Mouse (Mus musculus): Measurements from ENCODE around the gene Ndst2. TPM values are rescaled to one million over a fixed set of nuclear protein-coding genes. Genes with fewer than 3 reads are reported as not detected.

Gene Ndst2
- polyA plus RNA-seq, 1 experiment = 11.9 TPM

- Histone ChIP-seq H3K36me3 (ENCODE audit: control insufficient read depth, insufficient read depth) (peaks cover 62% of the 10 kb centered on the region), H3K4me2 (ENCODE audit: low read depth) (no peak overlapping the region), H3K79me2 (ENCODE audit: control insufficient read depth, insufficient read depth) (peaks cover 55% of the 10 kb centered on the region), H3K27me3 (ENCODE audit: control insufficient read depth, insufficient read depth, insufficient read length) (no peaks in the 10 kb centered on the region), H3K4me3 (no peak overlapping the region), H3ac (ENCODE audit: control insufficient read depth, insufficient read length) (no peak overlapping the region)
- TF ChIP-seq MAX (IDR thresholded peaks at IDR 0.05; ENCODE audit: low read depth) = no peak
- no peak for TF ChIP-seq TCF3 (IDR thresholded peaks at IDR 0.05; ENCODE audit: insufficient read length, low read depth)
- TF ChIP-seq MYOG (IDR thresholded peaks at IDR 0.05; ENCODE audit: control insufficient read depth in 1 of 3, insufficient read depth in 1 of 3, insufficient read length in 2 of 3, low read depth in 2 of 3) = no peak
- no peak for TF ChIP-seq REST (IDR thresholded peaks at IDR 0.05; ENCODE audit: insufficient read depth, insufficient read length)
- TF ChIP-seq POLR2AphosphoS2 (IDR thresholded peaks at IDR 0.05; ENCODE audit: insufficient read length, low read depth) = no peak
- TF ChIP-seq E2F4 (IDR thresholded peaks at IDR 0.05; ENCODE audit: insufficient read depth) = no peak
- TF ChIP-seq TCF12 (IDR thresholded peaks at IDR 0.05; ENCODE audit: insufficient read depth, poor library complexity, severe bottlenecking) = no peak
- no peak for TF ChIP-seq MYOD1 (IDR thresholded peaks at IDR 0.05; ENCODE audit: control insufficient read depth in 1 of 3, insufficient read length in 2 of 3, low read depth in 2 of 3)
- no peak for TF ChIP-seq USF1 (IDR thresholded peaks at IDR 0.05; ENCODE audit: low read depth)
- TF ChIP-seq SRF (IDR thresholded peaks at IDR 0.05; ENCODE audit: control insufficient read depth, insufficient read length, low read depth) = no peak
- TF ChIP-seq POLR2A (IDR thresholded peaks at IDR 0.05; ENCODE audit: insufficient read length, low read depth) = no peak
- no peak for TF ChIP-seq CEBPB (IDR thresholded peaks at IDR 0.05; ENCODE audit: insufficient read depth, poor library complexity, severe bottlenecking)
Observed at GRCm38 (mm10) chr14:20677906-20678305, 56.5 kb downstream of the Ndst2 start.

GRCm38 (mm10) chr14:20674064-20674833 is 60.1 kb downstream of the Ndst2 start, which contains the start of gene Sec24c:
TSS of gene Sec24c (plus strand) at chr14:20674308.
- H3K4me2 ChIP-seq (ENCODE audit: low read depth) = peak within 1 kb of the TSS; percentile 99

GRCm38 (mm10) chr14:20673735-20674063 is 60.7 kb downstream of the Ndst2 start:
- H3ac ChIP-seq (ENCODE audit: control insufficient read depth, insufficient read length) = peak overlapping the region; percentile 43
- peak; percentile 32 for TF ChIP-seq MAX (IDR thresholded peaks at IDR 0.05; ENCODE audit: low read depth)
- TF ChIP-seq USF1 (IDR thresholded peaks at IDR 0.05; ENCODE audit: low read depth) = peak; percentile 61
- no peak for TF ChIP-seq POLR2AphosphoS2 (IDR thresholded peaks at IDR 0.05; ENCODE audit: insufficient read length, low read depth)
- no peaks in the 10 kb centered on the region for H3K27me3 ChIP-seq (ENCODE audit: control insufficient read depth, insufficient read depth, insufficient read length)
- peak overlapping the region; percentile 99 for H3K4me2 ChIP-seq (ENCODE audit: low read depth)
- peaks cover 27% of the 10 kb centered on the region for H3K36me3 ChIP-seq (ENCODE audit: control insufficient read depth, insufficient read depth)
- peaks cover 38% of the 10 kb centered on the region for H3K79me2 ChIP-seq (ENCODE audit: control insufficient read depth, insufficient read depth)
- H3K4me3 ChIP-seq = peak overlapping the region; percentile 73

More at GRCm38 (mm10) chr14:20674064-20674833, 60.1 kb downstream of the Ndst2 start, which contains the start of gene Sec24c:
- Histone ChIP-seq H3ac (ENCODE audit: control insufficient read depth, insufficient read length) (peak within 1 kb of the TSS; percentile 43), H3K79me2 (ENCODE audit: control insufficient read depth, insufficient read depth) (peaks cover 38% of the 10 kb centered on the region), H3K4me3 (peak within 1 kb of the TSS; percentile 73), H3K36me3 (ENCODE audit: control insufficient read depth, insufficient read depth) (peaks cover 31% of the 10 kb centered on the region), H3K27me3 (ENCODE audit: control insufficient read depth, insufficient read depth, insufficient read length) (no peaks in the 10 kb centered on the region)
- peak; percentile 46 for TF ChIP-seq SRF (IDR thresholded peaks at IDR 0.05; ENCODE audit: control insufficient read depth, insufficient read length, low read depth)
- TF ChIP-seq POLR2A (IDR thresholded peaks at IDR 0.05; ENCODE audit: insufficient read length, low read depth) = peak; percentile 85
- TF ChIP-seq MYOG (IDR thresholded peaks at IDR 0.05; ENCODE audit: control insufficient read depth in 1 of 3, insufficient read depth in 1 of 3, insufficient read length in 2 of 3, low read depth in 2 of 3) = no peak
- TF ChIP-seq POLR2AphosphoS2 (IDR thresholded peaks at IDR 0.05; ENCODE audit: insufficient read length, low read depth) = peak; percentile 89

Other genes with a start within 250 kb of the Ndst2 start
- 7.2 TPM for gene Mss51, start 237.7 kb downstream of the Ndst2 start, polyA plus RNA-seq (2012; fragmentation: generic; extraction: Trizol)
- gene Ppp3cb, start 188.0 kb downstream of the Ndst2 start, polyA plus RNA-seq (2012; fragmentation: generic; extraction: Trizol) = 36.0 TPM
- 2.6 TPM for gene Usp54, start 93.5 kb downstream of the Ndst2 start, polyA plus RNA-seq (2012; fragmentation: generic; extraction: Trizol)
- 8.6 TPM for gene Myoz1, start 78.0 kb downstream of the Ndst2 start, polyA plus RNA-seq (2012; fragmentation: generic; extraction: Trizol)
- gene Synpo2l, start 66.2 kb downstream of the Ndst2 start, polyA plus RNA-seq (2012; fragmentation: generic; extraction: Trizol) = 165 TPM
- gene Sec24c, start 60.3 kb downstream of the Ndst2 start, polyA plus RNA-seq (2012; fragmentation: generic; extraction: Trizol) = 68.6 TPM
- 7.2 TPM for gene Fut11, start 39.6 kb downstream of the Ndst2 start, polyA plus RNA-seq (2012; fragmentation: generic; extraction: Trizol)
- gene Chchd1, start 31.6 kb downstream of the Ndst2 start, polyA plus RNA-seq (2012; fragmentation: generic; extraction: Trizol) = 111 TPM
- gene Zswim8, start 27.0 kb downstream of the Ndst2 start, polyA plus RNA-seq (2012; fragmentation: generic; extraction: Trizol) = 74.9 TPM
- 57.2 TPM for gene Camk2g, start 59.5 kb upstream of the Ndst2 start, polyA plus RNA-seq (2012; fragmentation: generic; extraction: Trizol)
- 40.1 TPM for gene Plau, start 102.1 kb upstream of the Ndst2 start, polyA plus RNA-seq (2012; fragmentation: generic; extraction: Trizol)
- gene Vcl, start 194.8 kb upstream of the Ndst2 start, polyA plus RNA-seq (2012; fragmentation: generic; extraction: Trizol) = 104 TPM

Measured in myocyte (in vitro differentiated cells).